Comparison of ENCODE assay signal across 10 mouse cellular contexts in the genomic region with DNA sequence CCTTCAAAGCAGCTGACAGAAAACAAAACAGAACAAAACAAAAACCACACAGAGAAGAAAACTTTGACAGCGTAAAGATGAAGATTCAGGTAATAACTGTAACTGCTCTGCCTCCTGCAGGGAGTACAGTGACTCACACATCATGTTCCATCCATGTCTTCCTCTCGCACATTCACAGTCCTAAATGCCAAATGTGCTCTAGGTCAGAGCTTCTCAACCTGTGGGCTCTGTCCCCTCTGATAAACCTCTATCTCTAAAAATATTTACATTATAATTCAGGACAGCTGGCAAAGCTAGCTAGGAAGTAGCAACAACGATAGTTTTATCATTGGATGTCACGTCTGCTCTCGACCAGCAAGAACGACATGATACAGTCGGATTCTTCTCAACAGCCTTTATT.
"Had no signal": no experiment of that assay in that cellular context is flagged by ENCODE, and none has a peak within 500 bp of the region (broad histone marks: within the 10 kb centered on the region; RNA-seq: fewer than 3 reads in every experiment).

No protein-coding gene starts in this region.

- H3K4me3 ChIP-seq: intestine, embryonic 15.5 days; limb, embryonic 12.5 days; lung, embryonic 15.5 days; megakaryocyte, embryonic 14.5 days; midbrain, embryonic 12.5 days had no signal

- H3K27me3 ChIP-seq: intestine, embryonic 15.5 days; lung, embryonic 15.5 days; megakaryocyte, embryonic 14.5 days; midbrain, embryonic 12.5 days had no signal

- H3K9me3 ChIP-seq: intestine, embryonic 15.5 days; limb, embryonic 12.5 days; lung, embryonic 15.5 days; megakaryocyte, embryonic 14.5 days; midbrain, embryonic 12.5 days had no signal

- H3K36me3 ChIP-seq: intestine, embryonic 15.5 days; limb, embryonic 12.5 days; lung, embryonic 15.5 days; midbrain, embryonic 12.5 days had no signal

- H3K4me2 ChIP-seq: intestine, embryonic 15.5 days; limb, embryonic 12.5 days; lung, embryonic 15.5 days; midbrain, embryonic 12.5 days had no signal

- ATAC-seq: intestine, embryonic 15.5 days had no signal

- DNase-seq: kidney, adult 18-20 months; kidney, postnatal 10 days; lung, postnatal 4 days; right cerebral cortex, postnatal 14 days; thymus, postnatal 4 days had no signal

- H3K9ac ChIP-seq: intestine, embryonic 15.5 days; limb, embryonic 12.5 days; lung, embryonic 15.5 days; midbrain, embryonic 12.5 days had no signal

- H3K27ac ChIP-seq: intestine, embryonic 15.5 days; limb, embryonic 12.5 days; lung, embryonic 15.5 days; midbrain, embryonic 12.5 days had no signal
